Mouse (Mus musculus) liver, embryonic 14.5 days (tissue): Measurements from ENCODE around the gene Llgl2.

Source experiments
- CTCF ChIP-seq: IDR thresholded peaks from 2 replicates; pipeline ENCODE4 v1.5.1; 2016; ENCODE audit warnings: antibody characterized with exemption, low read depth, control low read depth
- EP300 ChIP-seq: IDR thresholded peaks from 2 replicates; pipeline ENCODE4 v1.6.1; 2016; ENCODE audit warnings: antibody characterized with exemption, low read depth

DNA sequence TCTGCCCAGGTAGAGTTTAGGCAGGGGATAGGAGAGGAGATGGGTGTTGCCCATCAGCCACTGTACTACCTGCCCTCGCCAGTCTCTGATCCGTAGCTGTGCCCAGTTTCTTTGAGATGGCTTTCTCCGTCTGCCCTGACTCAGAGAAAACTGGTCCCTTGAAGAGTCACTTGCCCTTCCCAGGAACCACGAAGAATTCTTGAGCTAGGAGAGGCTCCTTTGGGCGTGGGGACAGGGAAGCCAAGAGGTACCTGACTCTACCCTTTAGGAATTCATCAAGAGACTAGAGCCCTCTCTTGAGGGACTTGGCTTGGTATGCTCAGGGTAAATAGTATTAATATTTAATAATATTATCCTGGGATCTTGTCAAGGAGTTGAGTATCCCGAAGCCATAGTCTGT is 3.8 kb downstream of the Llgl2 start:
- TF ChIP-seq CTCF (no peak), EP300 (no peak)
